Mouse (Mus musculus) embryo, embryonic 11 days (tissue): ENCODE results near the gene Rad18.
"Not testable (repeated sequence)": the region's sequence is repeated elsewhere in the genome, so short reads cannot be mapped to it uniquely, and the experiment has no call there.

Source experiments
- DNase-seq: peaks from one replicate; pipeline ENCODE4 v3.0.0-alpha.2; 2015

Rad18 gene

GRCm38 (mm10) chr6:112696056-112696950 lies at the start of gene Rad18:
Rad18 (minus strand) TSS chr6:112696686.
- peak; percentile 96 for DNase-seq

GRCm38 (mm10) chr6:112742297-112742696 lies 45.8 kb upstream of the Rad18 start:
- no peak for DNase-seq

GRCm38 (mm10) chr6:112741766-112742165 lies 45.3 kb upstream of the Rad18 start:
- DNase-seq, result no peak

- DNase-seq, result no peak
Measured at GRCm38 (mm10) chr6:112739635-112740034, 43.1 kb upstream of the Rad18 start.

GRCm38 (mm10) chr6:112738924-112739323 lies 42.4 kb upstream of the Rad18 start:
- no peak for DNase-seq

- no peak for DNase-seq
Measured at GRCm38 (mm10) chr6:112736471-112736870, 40.0 kb upstream of the Rad18 start.

- peak; percentile 37 for DNase-seq
Measured at GRCm38 (mm10) chr6:112735054-112735453, 38.6 kb upstream of the Rad18 start.

GRCm38 (mm10) chr6:112733942-112734341 lies 37.5 kb upstream of the Rad18 start:
- no peak for DNase-seq

GRCm38 (mm10) chr6:112732434-112732833 lies 35.9 kb upstream of the Rad18 start:
- no peak for DNase-seq

GRCm38 (mm10) chr6:112731386-112731785 lies 34.9 kb upstream of the Rad18 start:
- no peak for DNase-seq

- peak; percentile 91 for DNase-seq
Measured at GRCm38 (mm10) chr6:112728760-112729422, 32.4 kb upstream of the Rad18 start.

GRCm38 (mm10) chr6:112725468-112725867 lies 29.0 kb upstream of the Rad18 start:
- DNase-seq, result no peak

- no peak for DNase-seq
Measured at GRCm38 (mm10) chr6:112720409-112721080, 24.1 kb upstream of the Rad18 start.

- no peak for DNase-seq
Measured at GRCm38 (mm10) chr6:112719983-112720382, 23.5 kb upstream of the Rad18 start.

GRCm38 (mm10) chr6:112717168-112717567 lies 20.7 kb upstream of the Rad18 start:
- DNase-seq, result peak; percentile 55

- DNase-seq, result no peak
Measured at GRCm38 (mm10) chr6:112713951-112714350, 17.5 kb upstream of the Rad18 start.

- DNase-seq, result not testable (repeated sequence)
Measured at GRCm38 (mm10) chr6:112702296-112702695, 5.8 kb upstream of the Rad18 start.

GRCm38 (mm10) chr6:112700392-112700791 lies 3.9 kb upstream of the Rad18 start:
- DNase-seq, result peak; percentile 62

GRCm38 (mm10) chr6:112699115-112699514 lies 2.6 kb upstream of the Rad18 start:
- DNase-seq, result no peak

GRCm38 (mm10) chr6:112694492-112694891 lies 2.0 kb downstream of the Rad18 start:
- no peak for DNase-seq

- no peak for DNase-seq
Measured at GRCm38 (mm10) chr6:112691523-112691922, 5.0 kb downstream of the Rad18 start.

- DNase-seq, result no peak
Measured at GRCm38 (mm10) chr6:112688033-112688432, 8.5 kb downstream of the Rad18 start.

GRCm38 (mm10) chr6:112686485-112686884 lies 10.0 kb downstream of the Rad18 start:
- DNase-seq, result no peak

GRCm38 (mm10) chr6:112684065-112684464 lies 12.4 kb downstream of the Rad18 start:
- DNase-seq, result no peak
